Mouse (Mus musculus) ES-E14 (cell line): ENCODE data around the gene Rab4a. TPM values are rescaled to one million over a fixed set of nuclear protein-coding genes. Genes with fewer than 3 reads are reported as not detected.

ENCODE experiments used
- DNase-seq: peaks from one replicate; pipeline ENCODE4 v3.0.0-alpha.2; 2013; ENCODE audit warnings: low read depth, low spot score
- H3K27ac ChIP-seq: 2 replicates; pipeline ENCODE4 v1.5.1; 2012; ENCODE audit warnings: low read depth, mild to moderate bottlenecking, low read length, moderate library complexity, mixed read lengths; ENCODE audit not compliant: poor library complexity, insufficient read depth, severe bottlenecking
- H3K36me3 ChIP-seq: 2 replicates; pipeline ENCODE4 v1.6.1; 2012; ENCODE audit warnings: mild to moderate bottlenecking, low read length, moderate library complexity, mixed read lengths; ENCODE audit not compliant: control insufficient read depth, poor library complexity, insufficient read depth, severe bottlenecking
- H3K4me1 ChIP-seq, 2 experiments: fragments of 150-350 bp in 1 of 2; sonication (generic) in 1 of 2; 2 replicates each; pipeline ENCODE4 v1.6.1; 2012; ENCODE audit warnings: low read length in 2 of 2, mild to moderate bottlenecking in 1 of 2, mixed read lengths in 1 of 2; ENCODE audit not compliant: control insufficient read depth in 2 of 2, insufficient read depth in 2 of 2, poor library complexity in 1 of 2
- H3K4me3 ChIP-seq, 2 experiments: fragments of 150-350 bp in 1 of 2; sonication (generic) in 1 of 2; 2 replicates each; pipeline ENCODE4 v1.5.1; 2012; ENCODE audit warnings: low read length in 2 of 2, low read depth in 1 of 2, mild to moderate bottlenecking in 1 of 2, mixed read lengths in 1 of 2; ENCODE audit not compliant: insufficient read depth in 1 of 2, poor library complexity in 1 of 2, severe bottlenecking in 1 of 2
- H3K9ac ChIP-seq: 2 replicates; pipeline ENCODE4 v1.6.1; 2012; ENCODE audit warnings: low read depth, mild to moderate bottlenecking, low read length, mixed read lengths; ENCODE audit not compliant: poor library complexity, insufficient read depth, severe bottlenecking
- H3K9me3 ChIP-seq: fragments of 150-350 bp; sonication (generic); 2 replicates; pipeline ENCODE4 v1.6.1; 2012; ENCODE audit warnings: low read depth, mild to moderate bottlenecking, low read length; ENCODE audit not compliant: control insufficient read depth, insufficient read depth
- CHD2 ChIP-seq: IDR thresholded peaks from 2 replicates; pipeline ENCODE4 v1.6.1; 2014; ENCODE audit warnings: mild to moderate bottlenecking, low read depth, low read length, inconsistent platforms
- HCFC1 ChIP-seq: IDR thresholded peaks from 2 replicates; pipeline ENCODE4 v1.6.1; 2012; ENCODE audit warnings: low read length, inconsistent platforms, borderline replicate concordance; ENCODE audit not compliant: insufficient read depth
- MAFK ChIP-seq: IDR thresholded peaks from 2 replicates; pipeline ENCODE4 v1.6.1; 2014; ENCODE audit warnings: mild to moderate bottlenecking, low read depth, low read length, inconsistent platforms; ENCODE audit not compliant: insufficient read depth
- ZC3H11A ChIP-seq: IDR thresholded peaks from 2 replicates; pipeline ENCODE4 v1.6.1; 2012; ENCODE audit warnings: low read depth, mild to moderate bottlenecking, inconsistent platforms, low read length, borderline replicate concordance
- ZNF384 ChIP-seq: IDR thresholded peaks from 2 replicates; pipeline ENCODE4 v1.6.1; 2012; ENCODE audit warnings: low read depth, low read length, inconsistent platforms
- in situ Hi-C, 2 experiments: fragments of 600-800 bp; cut with MboI; formaldehyde crosslinking; loops; one replicate each; pipeline ENCODE4 v1.15.1; 2025; ENCODE audit warnings: low sequenced_read_pairs in 2 of 2, inconsistent platforms in 1 of 2; ENCODE audit not compliant: unreplicated experiment in 2 of 2
- total RNA-seq: library from RNA; depleted of rRNA; stranded (reverse); fragments of 300-350 nt; gene quantifications from 2 replicates; pipeline ENCODE4 v1.2.3, GENCODE M21; 2012

Gene Rab4a
- total RNA-seq, 1 experiment, result 29.6 TPM

GRCm38 (mm10) chr8:123793900-123794299 is 11.9 kb upstream of the Rab4a start:
- H3K27ac ChIP-seq, result no peak overlapping the region
- H3K4me1 ChIP-seq, result 0 out of 4 replicates have a peak, but pooled peaks cover 0 to 2% of the 10 kb centered on the region in 2 experiments
- H3K9ac ChIP-seq, result no peak overlapping the region
- in situ Hi-C loops, result no loop called here
- H3K36me3 ChIP-seq, result no peaks in the 10 kb centered on the region
- H3K4me3 ChIP-seq, result no peak overlapping the region
- no peak for DNase-seq
- no peaks in the 10 kb centered on the region for H3K9me3 ChIP-seq
- TF ChIP-seq ZC3H11A, result no peak
- no peak for TF ChIP-seq CHD2
- TF ChIP-seq ZNF384, result no peak
- no peak for TF ChIP-seq MAFK
- no peak for TF ChIP-seq HCFC1

GRCm38 (mm10) chr8:123794766-123795165 is 11.0 kb upstream of the Rab4a start:
- no peaks in the 10 kb centered on the region for H3K9me3 ChIP-seq
- DNase-seq, result no peak

GRCm38 (mm10) chr8:123796758-123797157 is 9.0 kb upstream of the Rab4a start:
- no peak for DNase-seq
- in situ Hi-C loops, result no loop called here

More at GRCm38 (mm10) chr8:123794766-123795165, 11.0 kb upstream of the Rab4a start:
- Histone ChIP-seq H3K4me3 (no peak overlapping the region), H3K4me1 (0 out of 4 replicates have a peak, but pooled peaks cover 0 to 2% of the 10 kb centered on the region in 2 experiments), H3K9ac (no peak overlapping the region), H3K27ac (no peak overlapping the region), H3K36me3 (no peaks in the 10 kb centered on the region)
- TF ChIP-seq MAFK (no peak), ZNF384 (no peak), ZC3H11A (no peak), HCFC1 (no peak), CHD2 (no peak)
- in situ Hi-C loops, result no loop called here

GRCm38 (mm10) chr8:123797928-123798327 is 7.9 kb upstream of the Rab4a start:
- in situ Hi-C loops, result no loop called here
- no peak overlapping the region for H3K27ac ChIP-seq
- no peaks in the 10 kb centered on the region for H3K36me3 ChIP-seq
- no peak for DNase-seq
- no peak for TF ChIP-seq MAFK
- TF ChIP-seq ZNF384, result no peak
- no peak for TF ChIP-seq ZC3H11A
- TF ChIP-seq CHD2, result no peak
- no peak for TF ChIP-seq HCFC1
- H3K9me3 ChIP-seq, result no peaks in the 10 kb centered on the region
- H3K4me1 ChIP-seq, result 0 out of 4 replicates have a peak, but pooled peaks cover 0 to 2% of the 10 kb centered on the region in 2 experiments
- no peak overlapping the region for H3K4me3 ChIP-seq
- H3K9ac ChIP-seq, result no peak overlapping the region

More at GRCm38 (mm10) chr8:123796758-123797157, 9.0 kb upstream of the Rab4a start:
- no peaks in the 10 kb centered on the region for H3K36me3 ChIP-seq
- 0 out of 4 replicates have a peak, but pooled peaks cover 0 to 2% of the 10 kb centered on the region in 2 experiments for H3K4me1 ChIP-seq
- no peak overlapping the region for H3K27ac ChIP-seq
- no peak for TF ChIP-seq ZNF384
- no peak for TF ChIP-seq HCFC1
- no peak for TF ChIP-seq ZC3H11A
- H3K9ac ChIP-seq, result no peak overlapping the region
- no peak overlapping the region for H3K4me3 ChIP-seq
- H3K9me3 ChIP-seq, result no peaks in the 10 kb centered on the region

- in situ Hi-C loops, result no loop called here
- Histone ChIP-seq H3K4me1 (0 out of 4 replicates have a peak, but pooled peaks cover 0 to 2% of the 10 kb centered on the region in 2 experiments), H3K36me3 (no peaks in the 10 kb centered on the region), H3K27ac (no peak overlapping the region), H3K4me3 (no peak overlapping the region), H3K9me3 (no peaks in the 10 kb centered on the region), H3K9ac (no peak overlapping the region)
- TF ChIP-seq CHD2 (no peak), HCFC1 (no peak), MAFK (no peak), ZC3H11A (no peak), ZNF384 (no peak)
- DNase-seq, result no peak
Measured at GRCm38 (mm10) chr8:123799434-123799833, 6.4 kb upstream of the Rab4a start.
